Mouse (Mus musculus) MEL (cell line): Measurements from ENCODE around the gene Ly6g6c. TPM values are rescaled to one million over a fixed set of nuclear protein-coding genes. Genes with fewer than 3 reads are reported as not detected.

Experiments used
- DNase-seq: peaks from one replicate; pipeline ENCODE4 v3.0.0; 2011; ENCODE audit warnings: low read depth, low spot score
- H3K27ac ChIP-seq: 2 replicates; pipeline ENCODE4 v1.5.1; 2012; ENCODE audit warnings: low read depth, mild to moderate bottlenecking, control low read depth, low read length, moderate library complexity; ENCODE audit not compliant: control insufficient read depth
- H3K27me3 ChIP-seq, 2 experiments: fragments of 150-350 bp in 1 of 2; sonication (generic) in 1 of 2; 2 replicates each; pipeline ENCODE4 v1.6.1; 2012; ENCODE audit warnings: low read length in 2 of 2, mild to moderate bottlenecking in 2 of 2, improper control_type of control experiment in 1 of 2, moderate library complexity in 1 of 2; ENCODE audit not compliant: insufficient read depth in 2 of 2, control insufficient read depth in 1 of 2
- H3K36me3 ChIP-seq, 2 experiments: 2 replicates each; pipeline ENCODE4 v1.6.1; 2012 to 2014; ENCODE audit warnings: low read length in 2 of 2, improper control_type of control experiment in 1 of 2, inconsistent platforms in 1 of 2, mild to moderate bottlenecking in 1 of 2; ENCODE audit not compliant: insufficient read depth in 2 of 2, control insufficient read depth in 1 of 2
- H3K4me1 ChIP-seq, 2 experiments: fragments of 150-350 bp in 1 of 2; sonication (generic) in 1 of 2; 2 replicates each; pipeline ENCODE4 v1.6.1; 2012; ENCODE audit warnings: low read length in 2 of 2, improper control_type of control experiment in 1 of 2, mild to moderate bottlenecking in 1 of 2; ENCODE audit not compliant: insufficient read depth in 2 of 2, control insufficient read depth in 1 of 2
- H3K4me3 ChIP-seq, 2 experiments: fragments of 150-350 bp in 1 of 2; sonication (generic) in 1 of 2; 2 replicates each; pipeline ENCODE4 v1.5.1; 2012; ENCODE audit warnings: low read depth in 2 of 2, low read length in 2 of 2, mild to moderate bottlenecking in 2 of 2, moderate library complexity in 2 of 2, control low read depth in 1 of 2, improper control_type of control experiment in 1 of 2; ENCODE audit not compliant: control insufficient read depth in 1 of 2, insufficient read depth in 1 of 2
- H3K79me2 ChIP-seq: 2 replicates; pipeline ENCODE4 v1.6.1; 2012; ENCODE audit warnings: mild to moderate bottlenecking, low read length, moderate library complexity; ENCODE audit not compliant: control insufficient read depth, poor library complexity, insufficient read depth
- H3K9ac ChIP-seq: 2 replicates; pipeline ENCODE4 v1.6.1; 2012; ENCODE audit warnings: low read depth, mild to moderate bottlenecking, control low read depth, low read length, moderate library complexity; ENCODE audit not compliant: control insufficient read depth, poor library complexity, severe bottlenecking
- H3K9me3 ChIP-seq: fragments of 150-350 bp; sonication (generic); replicated peaks from 2 replicates; pipeline ENCODE4 v1.6.1; 2012; ENCODE audit warnings: mild to moderate bottlenecking, low read length, improper control_type of control experiment, moderate library complexity; ENCODE audit not compliant: insufficient read depth
- BHLHE40 ChIP-seq: IDR thresholded peaks from 2 replicates; pipeline ENCODE4 v1.6.1; 2012; ENCODE audit warnings: low read depth, mild to moderate bottlenecking, inconsistent platforms, low read length, improper control_type of control experiment, borderline replicate concordance
- CHD2 ChIP-seq: IDR thresholded peaks from 2 replicates; pipeline ENCODE4 v1.6.1; 2011; ENCODE audit warnings: low read length, improper control_type of control experiment
- CTCF ChIP-seq, 3 experiments: IDR thresholded peaks in 2 of 3; conservative IDR thresholded peaks in 1 of 3; 2 replicates each; pipeline ENCODE4 v1.5.1; 2011 to 2012; ENCODE audit warnings: low read length in 3 of 3, low read depth in 2 of 3, mild to moderate bottlenecking in 2 of 3, improper control_type of control experiment in 1 of 3, inconsistent platforms in 1 of 3, mixed read lengths in 1 of 3, moderate library complexity in 1 of 3; ENCODE audit not compliant: control insufficient read depth in 1 of 3, insufficient read depth in 1 of 3, poor library complexity in 1 of 3, severe bottlenecking in 1 of 3
- E2F4 ChIP-seq: IDR thresholded peaks from 2 replicates; pipeline ENCODE4 v1.6.1; 2011; ENCODE audit warnings: low read depth, low read length, improper control_type of control experiment, borderline replicate concordance
- ELF1 ChIP-seq: IDR thresholded peaks from 2 replicates; pipeline ENCODE4 v1.6.1; 2014; ENCODE audit warnings: low read depth, mild to moderate bottlenecking, inconsistent platforms, low read length, improper control_type of control experiment, moderate library complexity
- ETS1 ChIP-seq: IDR thresholded peaks from 2 replicates; pipeline ENCODE4 v1.6.1; 2012; ENCODE audit warnings: low read depth, mild to moderate bottlenecking, inconsistent platforms, low read length, improper control_type of control experiment, moderate library complexity
- GATA1 ChIP-seq: IDR thresholded peaks from 2 replicates; pipeline ENCODE4 v1.6.1; 2011; ENCODE audit warnings: low read depth, low read length, improper control_type of control experiment
- HCFC1 ChIP-seq: IDR thresholded peaks from 2 replicates; pipeline ENCODE4 v1.6.1; 2012; ENCODE audit warnings: low read depth, mild to moderate bottlenecking, inconsistent platforms, low read length, improper control_type of control experiment, moderate library complexity
- JUND ChIP-seq: IDR thresholded peaks from 2 replicates; pipeline ENCODE4 v1.6.1; 2011; ENCODE audit warnings: low read depth, mild to moderate bottlenecking, improper control_type of control experiment, low read length
- MAFK ChIP-seq: IDR thresholded peaks from 2 replicates; pipeline ENCODE4 v1.6.1; 2011; ENCODE audit warnings: low read depth, mild to moderate bottlenecking, low read length, improper control_type of control experiment, borderline replicate concordance
- MAZ ChIP-seq: IDR thresholded peaks from 2 replicates; pipeline ENCODE4 v1.6.1; 2012; ENCODE audit warnings: low read depth, mild to moderate bottlenecking, inconsistent platforms, low read length, improper control_type of control experiment
- MYB ChIP-seq: IDR thresholded peaks from 2 replicates; pipeline ENCODE4 v1.6.1; 2011; ENCODE audit warnings: mild to moderate bottlenecking, low read depth, low read length, improper control_type of control experiment
- MYC ChIP-seq: IDR thresholded peaks from 2 replicates; pipeline ENCODE4 v1.6.1; 2011; ENCODE audit warnings: low read depth, mild to moderate bottlenecking, low read length, improper control_type of control experiment, moderate library complexity
- NRF1 ChIP-seq: IDR thresholded peaks from 2 replicates; pipeline ENCODE4 v1.6.1; 2014; ENCODE audit warnings: low read depth, mild to moderate bottlenecking, inconsistent platforms, low read length, improper control_type of control experiment, moderate library complexity; ENCODE audit not compliant: poor library complexity, insufficient read depth, severe bottlenecking
- POLR2A ChIP-seq, 2 experiments: IDR thresholded peaks; 2 replicates each; pipeline ENCODE4 v1.6.1; 2011 to 2012; ENCODE audit warnings: low read length in 2 of 2, mild to moderate bottlenecking in 2 of 2, control low read depth in 1 of 2, improper control_type of control experiment in 1 of 2, low read depth in 1 of 2, moderate library complexity in 1 of 2; ENCODE audit not compliant: control insufficient read depth in 1 of 2, insufficient read depth in 1 of 2, poor library complexity in 1 of 2
- POLR2AphosphoS2 ChIP-seq: IDR thresholded peaks from 2 replicates; pipeline ENCODE4 v1.6.1; 2011; ENCODE audit warnings: low read length, improper control_type of control experiment
- POLR2AphosphoS5 ChIP-seq: IDR thresholded peaks from 2 replicates; pipeline ENCODE4 v1.6.1; 2012; ENCODE audit warnings: low read depth, borderline replicate concordance, mild to moderate bottlenecking, inconsistent platforms, low read length, moderate library complexity, mixed read lengths
- RAD21 ChIP-seq: IDR thresholded peaks from 2 replicates; pipeline ENCODE4 v1.6.1; 2011; ENCODE audit warnings: mild to moderate bottlenecking, low read depth, low read length, improper control_type of control experiment
- RCOR1 ChIP-seq: IDR thresholded peaks from 2 replicates; pipeline ENCODE4 v1.6.1; 2012; ENCODE audit warnings: low read depth, mild to moderate bottlenecking, inconsistent platforms, low read length, improper control_type of control experiment
- SIN3A ChIP-seq: IDR thresholded peaks from 2 replicates; pipeline ENCODE4 v1.6.1; 2012; ENCODE audit warnings: low read length, improper control_type of control experiment, inconsistent platforms
- SMC3 ChIP-seq: IDR thresholded peaks from 2 replicates; pipeline ENCODE4 v1.6.1; 2011; ENCODE audit warnings: low read depth, low read length, improper control_type of control experiment
- TAL1 ChIP-seq: IDR thresholded peaks from 2 replicates; pipeline ENCODE4 v1.6.1; 2012; ENCODE audit warnings: mild to moderate bottlenecking, inconsistent platforms, low read length, moderate library complexity, mixed read lengths
- TCF12 ChIP-seq: IDR thresholded peaks from 2 replicates; pipeline ENCODE4 v1.6.1; 2014; ENCODE audit warnings: low read depth, mild to moderate bottlenecking, inconsistent platforms, low read length, improper control_type of control experiment, moderate library complexity
- USF1 ChIP-seq: IDR thresholded peaks from 2 replicates; pipeline ENCODE4 v1.6.1; 2014; ENCODE audit warnings: low read depth, mild to moderate bottlenecking, inconsistent platforms, low read length, improper control_type of control experiment, moderate library complexity
- USF2 ChIP-seq, 2 experiments: IDR thresholded peaks; 2 replicates each; pipeline ENCODE4 v1.6.1; 2011 to 2012; ENCODE audit warnings: improper control_type of control experiment in 2 of 2, low read length in 2 of 2, borderline replicate concordance in 1 of 2, inconsistent platforms in 1 of 2, low read depth in 1 of 2, mild to moderate bottlenecking in 1 of 2; ENCODE audit not compliant: insufficient read depth in 1 of 2
- ZC3H11A ChIP-seq: IDR thresholded peaks from 2 replicates; pipeline ENCODE4 v1.6.1; 2012; ENCODE audit warnings: low read depth, mild to moderate bottlenecking, inconsistent platforms, low read length, improper control_type of control experiment
- ZKSCAN1 ChIP-seq: IDR thresholded peaks from 2 replicates; pipeline ENCODE4 v1.6.1; 2012; ENCODE audit warnings: low read depth, mild to moderate bottlenecking, inconsistent platforms, low read length, improper control_type of control experiment, moderate library complexity
- ZMIZ1 ChIP-seq: IDR thresholded peaks from 2 replicates; pipeline ENCODE4 v1.6.1; 2012; ENCODE audit warnings: low read depth, mild to moderate bottlenecking, inconsistent platforms, low read length, improper control_type of control experiment, moderate library complexity
- ZNF384 ChIP-seq: IDR thresholded peaks from 2 replicates; pipeline ENCODE4 v1.6.1; 2012; ENCODE audit warnings: low read depth, mild to moderate bottlenecking, inconsistent platforms, low read length, improper control_type of control experiment
- polyA plus RNA-seq, 2 experiments: library from polyadenylated mRNA; stranded (reverse) in 1 of 2; unstranded in 1 of 2; fragments of >175 nt in 1 of 2; fragments of >200 nt in 1 of 2; gene quantifications; 2 replicates each; pipeline versions ENCODE4 v1.2.1 to v1.2.4; 2012; ENCODE audit warnings: low replicate concordance in 2 of 2, low read depth in 1 of 2; ENCODE audit not compliant: insufficient read length in 2 of 2, insufficient read depth in 1 of 2, missing spikeins in 1 of 2
- total RNA-seq: library from RNA; depleted of rRNA; stranded (reverse); fragments of 300-350 nt; gene quantifications from 2 replicates; pipeline ENCODE4 v1.2.3, GENCODE M21; 2012

Ly6g6c gene
- total and polyA plus RNA-seq, 3 experiments = 0.24 TPM; not detected in 2

DNA sequence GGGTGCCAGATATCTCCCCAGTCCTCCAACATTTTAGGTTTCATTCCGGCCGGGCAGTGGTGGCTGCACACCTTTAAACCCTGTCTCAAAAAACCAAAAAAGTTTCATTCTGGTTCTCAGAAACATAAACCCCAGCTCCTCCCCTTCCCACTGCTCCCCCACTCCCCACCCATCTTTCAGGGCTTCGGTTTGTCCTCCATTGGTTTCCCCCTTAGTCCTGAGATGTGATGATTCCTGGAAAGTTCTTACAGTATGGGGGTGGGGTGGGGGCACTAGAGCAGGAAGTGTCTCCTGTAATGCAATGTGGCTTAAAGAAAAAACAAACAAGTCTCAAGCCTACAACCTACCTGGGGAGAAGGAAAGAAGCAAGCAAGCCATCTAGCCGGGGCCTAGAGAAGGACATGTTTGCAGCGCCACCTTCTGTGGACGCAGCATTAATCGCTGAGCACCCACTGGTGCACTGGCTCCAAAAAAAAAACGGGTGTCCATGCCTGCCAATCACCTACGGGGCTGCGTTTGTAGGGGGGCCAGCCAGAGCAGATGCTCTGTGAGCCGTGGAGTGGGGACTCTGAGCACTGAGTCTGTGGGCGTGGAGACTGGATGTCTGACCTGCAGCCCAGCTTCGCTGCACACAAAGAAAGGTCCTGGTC, 40.7 kb downstream of the Ly6g6c start:
- H3K4me1 ChIP-seq = peaks cover 22 to 36% of the 10 kb centered on the region in 2 experiments
- peak; percentile 83 for DNase-seq

DNA sequence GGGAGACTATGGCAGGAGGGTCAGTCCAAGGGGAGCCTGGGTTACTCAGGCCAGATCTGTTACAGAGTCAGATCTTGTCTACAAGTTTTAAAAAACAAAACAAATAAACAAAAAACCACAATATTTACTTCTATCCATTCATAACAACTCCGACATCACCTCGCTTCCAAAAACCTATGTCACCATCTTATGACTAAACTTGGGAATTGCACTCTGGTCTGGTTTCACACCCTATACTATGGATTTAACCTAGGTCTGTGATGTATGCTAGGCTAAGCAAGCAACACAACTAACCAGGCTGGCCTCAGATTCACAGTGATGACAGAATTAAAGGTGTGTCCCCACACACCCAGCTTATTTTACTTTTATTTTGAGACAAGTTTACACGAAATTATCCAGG, 41.3 kb downstream of the Ly6g6c start:
- no peak overlapping the region for H3K4me3 ChIP-seq
- H3K27me3 ChIP-seq = no peaks in the 10 kb centered on the region
- H3K9me3 ChIP-seq = no peaks in the 10 kb centered on the region
- no peaks in the 10 kb centered on the region for H3K79me2 ChIP-seq
- DNase-seq = peak; percentile 37
- peaks cover 0 to 31% of the 10 kb centered on the region in 2 experiments; a peak in 2 of 4 replicates for H3K36me3 ChIP-seq
- peak overlapping the region; percentile 96; the same call in 1 of the 2 replicates for H3K27ac ChIP-seq
- peaks cover 22 to 36% of the 10 kb centered on the region in 2 experiments for H3K4me1 ChIP-seq
- peak overlapping the region; percentile 64; the same call in 1 of the 2 replicates for H3K9ac ChIP-seq
- TF ChIP-seq TCF12 (no peak), ELF1 (no peak), POLR2AphosphoS5 (no peak), RAD21 (peak; percentile 51), SIN3A (no peak), JUND (no peak), NRF1 (no peak), POLR2A (IDR thresholded peaks at IDR 0.05; ENCODE audit: control insufficient read depth in 1 of 2, insufficient read depth in 1 of 2, low read depth in 1 of 2, low read length in 2 of 2, poor library complexity in 1 of 2) (no peak), ZNF384 (no peak), RCOR1 (no peak), SMC3 (peak; percentile 35; the same call in 1 of the 2 replicates), ZKSCAN1 (no peak), ETS1 (no peak), BHLHE40 (no peak), HCFC1 (no peak), USF2 (IDR thresholded peaks at IDR 0.05; ENCODE audit: borderline replicate concordance in 1 of 2, insufficient read depth in 1 of 2, low read depth in 1 of 2, low read length in 2 of 2) (no peak), CHD2 (no peak), CTCF (IDR thresholded peaks at IDR 0.05 in 2 of 3, conservative IDR thresholded peaks at IDR 0.05 in 1 of 3; ENCODE audit: control insufficient read depth in 1 of 3, insufficient read depth in 1 of 3, low read depth in 2 of 3, low read length in 3 of 3, poor library complexity in 1 of 3, severe bottlenecking in 1 of 3) (peak in 1 of 3 experiments; percentile 51; a peak in 2 of 6 replicates), POLR2AphosphoS2 (no peak), USF1 (no peak), TAL1 (no peak), ZMIZ1 (no peak), GATA1 (no peak)

More for the DNA sequence above, 40.7 kb downstream of the Ly6g6c start:
- Histone ChIP-seq H3K9ac (peak overlapping the region; percentile 64), H3K27me3 (no peaks in the 10 kb centered on the region), H3K4me3 (peak overlapping the region; percentile 22), H3K79me2 (no peaks in the 10 kb centered on the region), H3K9me3 (no peaks in the 10 kb centered on the region), H3K27ac (peak overlapping the region; percentile 96), H3K36me3 (peaks cover 0 to 31% of the 10 kb centered on the region in 2 experiments; a peak in 2 of 4 replicates)
- TF ChIP-seq SMC3 = peak; percentile 87
- TF ChIP-seq ZNF384 = peak; percentile 93
- no peak for TF ChIP-seq E2F4
- TF ChIP-seq USF2 (IDR thresholded peaks at IDR 0.05; ENCODE audit: borderline replicate concordance in 1 of 2, insufficient read depth in 1 of 2, low read depth in 1 of 2, low read length in 2 of 2) = no peak
- peak; percentile 32; the same call in 1 of the 2 replicates for TF ChIP-seq ETS1
- peak; percentile 85 for TF ChIP-seq ZC3H11A
- peak; percentile 60; the same call in 1 of the 2 replicates for TF ChIP-seq MAZ
- TF ChIP-seq MYC = 0 out of 2 replicates have a peak, but pooled peaks have one; percentile 33
- TF ChIP-seq MAFK = no peak
- TF ChIP-seq CTCF (IDR thresholded peaks at IDR 0.05 in 2 of 3, conservative IDR thresholded peaks at IDR 0.05 in 1 of 3; ENCODE audit: control insufficient read depth in 1 of 3, insufficient read depth in 1 of 3, low read depth in 2 of 3, low read length in 3 of 3, poor library complexity in 1 of 3, severe bottlenecking in 1 of 3) = peak; percentile 56 to 92 (median 82)
- no peak for TF ChIP-seq ZKSCAN1
- TF ChIP-seq RAD21 = peak; percentile 87
- no peak for TF ChIP-seq TAL1
- TF ChIP-seq SIN3A = peak; percentile 60; the same call in 1 of the 2 replicates
- TF ChIP-seq TCF12 = peak; percentile 12; the same call in 1 of the 2 replicates
- TF ChIP-seq MYB = no peak
- peak; percentile 52; the same call in 1 of the 2 replicates for TF ChIP-seq HCFC1
- TF ChIP-seq POLR2A (IDR thresholded peaks at IDR 0.05; ENCODE audit: control insufficient read depth in 1 of 2, insufficient read depth in 1 of 2, low read depth in 1 of 2, low read length in 2 of 2, poor library complexity in 1 of 2) = peak in 1 of 2 experiments; percentile 40; a peak in 1 of 4 replicates
